Mouse (Mus musculus): Measurements from ENCODE around the gene Wfdc3. TPM values are rescaled to one million over a fixed set of nuclear protein-coding genes. Genes with fewer than 3 reads are reported as not detected.

Wfdc3 gene
- total RNA-seq, 2 experiments from 2014 or later, result 12.8 to 16.7 TPM

Other genes starting within 250 kb of the Wfdc3 start
- 13.6 and 17.1 TPM in 2 replicates for gene Pigt, start 248.4 kb downstream of the Wfdc3 start, total RNA-seq (2015; ENCODE audit: low replicate concordance)
- gene Pigt, start 248.4 kb downstream of the Wfdc3 start, total RNA-seq (2017; ENCODE audit: low replicate concordance), result 7.0 and 8.6 TPM in 2 replicates
- gene Wfdc2, start 183.5 kb downstream of the Wfdc3 start, total RNA-seq (2015; ENCODE audit: low replicate concordance), result not detected in 2 replicates
- not detected in 2 replicates for gene Wfdc2, start 183.5 kb downstream of the Wfdc3 start, total RNA-seq (2017; ENCODE audit: low replicate concordance)
- not detected in 2 replicates for gene Spint3, start 172.5 kb downstream of the Wfdc3 start, total RNA-seq (2015; ENCODE audit: low replicate concordance)
- gene Spint3, start 172.5 kb downstream of the Wfdc3 start, total RNA-seq (2017; ENCODE audit: low replicate concordance), result not detected in 2 replicates
- not detected in 2 replicates for gene Wfdc6a, start 160.5 kb downstream of the Wfdc3 start, total RNA-seq (2015; ENCODE audit: low replicate concordance)
- not detected in 2 replicates for gene Wfdc6a, start 160.5 kb downstream of the Wfdc3 start, total RNA-seq (2017; ENCODE audit: low replicate concordance)
- gene Eppin, start 152.3 kb downstream of the Wfdc3 start, total RNA-seq (2015; ENCODE audit: low replicate concordance), result not detected in 2 replicates
- gene Eppin, start 152.3 kb downstream of the Wfdc3 start, total RNA-seq (2017; ENCODE audit: low replicate concordance), result not detected in 2 replicates
- gene Wfdc6b, start 132.4 kb downstream of the Wfdc3 start, total RNA-seq (2015; ENCODE audit: low replicate concordance), result not detected in 2 replicates
- not detected in 2 replicates for gene Wfdc6b, start 132.4 kb downstream of the Wfdc3 start, total RNA-seq (2017; ENCODE audit: low replicate concordance)
- gene Wfdc8, start 132.3 kb downstream of the Wfdc3 start, total RNA-seq (2015; ENCODE audit: low replicate concordance), result not detected in 2 replicates
- gene Wfdc8, start 132.3 kb downstream of the Wfdc3 start, total RNA-seq (2017; ENCODE audit: low replicate concordance), result not detected in 2 replicates
- not detected in 2 replicates for gene Wfdc16, start 107.1 kb downstream of the Wfdc3 start, total RNA-seq (2015; ENCODE audit: low replicate concordance)
- not detected in 2 replicates for gene Wfdc16, start 107.1 kb downstream of the Wfdc3 start, total RNA-seq (2017; ENCODE audit: low replicate concordance)
- not detected in 2 replicates for gene Wfdc10, start 89.9 kb downstream of the Wfdc3 start, total RNA-seq (2015; ENCODE audit: low replicate concordance)
- gene Wfdc10, start 89.9 kb downstream of the Wfdc3 start, total RNA-seq (2017; ENCODE audit: low replicate concordance), result not detected in 2 replicates
- gene Wfdc9, start 89.3 kb downstream of the Wfdc3 start, total RNA-seq (2015; ENCODE audit: low replicate concordance), result not detected in 2 replicates
- gene Wfdc9, start 89.3 kb downstream of the Wfdc3 start, total RNA-seq (2017; ENCODE audit: low replicate concordance), result not detected in 2 replicates
- not detected in 2 replicates for gene Wfdc11, start 71.8 kb downstream of the Wfdc3 start, total RNA-seq (2015; ENCODE audit: low replicate concordance)
- 0.77 TPM in 1 of 2 replicates, not detected in the other for gene Wfdc11, start 71.8 kb downstream of the Wfdc3 start, total RNA-seq (2017; ENCODE audit: low replicate concordance)
- not detected in 2 replicates for gene Wfdc13, start 60.8 kb downstream of the Wfdc3 start, total RNA-seq (2015; ENCODE audit: low replicate concordance)
- not detected in 2 replicates for gene Wfdc13, start 60.8 kb downstream of the Wfdc3 start, total RNA-seq (2017; ENCODE audit: low replicate concordance)
- not detected in 2 replicates for gene Spint4, start 47.4 kb downstream of the Wfdc3 start, total RNA-seq (2015; ENCODE audit: low replicate concordance)
- gene Spint4, start 47.4 kb downstream of the Wfdc3 start, total RNA-seq (2017; ENCODE audit: low replicate concordance), result not detected in 2 replicates
- gene Spint5, start 30.6 kb downstream of the Wfdc3 start, total RNA-seq (2015; ENCODE audit: low replicate concordance), result not detected in 2 replicates
- not detected in 2 replicates for gene Spint5, start 30.6 kb downstream of the Wfdc3 start, total RNA-seq (2017; ENCODE audit: low replicate concordance)
- gene Dnttip1, start 52 bp upstream of the Wfdc3 start, total RNA-seq (2015; ENCODE audit: low replicate concordance), result 79.2 and 130 TPM in 2 replicates
- gene Dnttip1, start 52 bp upstream of the Wfdc3 start, total RNA-seq (2017; ENCODE audit: low replicate concordance), result 137 and 237 TPM in 2 replicates
- 268 and 318 TPM in 2 replicates for gene Ube2c, start 24.0 kb upstream of the Wfdc3 start, total RNA-seq (2015; ENCODE audit: low replicate concordance)
- gene Ube2c, start 24.0 kb upstream of the Wfdc3 start, total RNA-seq (2017; ENCODE audit: low replicate concordance), result 123 and 215 TPM in 2 replicates
- gene Tnnc2, start 34.0 kb upstream of the Wfdc3 start, total RNA-seq (2015; ENCODE audit: low replicate concordance), result not detected in 2 replicates
- gene Tnnc2, start 34.0 kb upstream of the Wfdc3 start, total RNA-seq (2017; ENCODE audit: low replicate concordance), result not detected in 2 replicates
- gene Snx21, start 39.9 kb upstream of the Wfdc3 start, total RNA-seq (2015; ENCODE audit: low replicate concordance), result 2.1 and 2.9 TPM in 2 replicates
- gene Snx21, start 39.9 kb upstream of the Wfdc3 start, total RNA-seq (2017; ENCODE audit: low replicate concordance), result 0.43 and 0.98 TPM in 2 replicates
- 9.6 and 10.0 TPM in 2 replicates for gene Acot8, start 59.0 kb upstream of the Wfdc3 start, total RNA-seq (2015; ENCODE audit: low replicate concordance)
- gene Acot8, start 59.0 kb upstream of the Wfdc3 start, total RNA-seq (2017; ENCODE audit: low replicate concordance), result 15.8 and 20.8 TPM in 2 replicates
- gene Zswim3, start 59.2 kb upstream of the Wfdc3 start, total RNA-seq (2015; ENCODE audit: low replicate concordance), result 0.58 and 1.9 TPM in 2 replicates
- gene Zswim3, start 59.2 kb upstream of the Wfdc3 start, total RNA-seq (2017; ENCODE audit: low replicate concordance), result 2.0 and 4.5 TPM in 2 replicates
- gene Zswim1, start 76.8 kb upstream of the Wfdc3 start, total RNA-seq (2015; ENCODE audit: low replicate concordance), result 1.5 and 2.1 TPM in 2 replicates
- gene Zswim1, start 76.8 kb upstream of the Wfdc3 start, total RNA-seq (2017; ENCODE audit: low replicate concordance), result 0.60 and 1.1 TPM in 2 replicates
- not detected in 2 replicates for gene Spata25, start 82.6 kb upstream of the Wfdc3 start, total RNA-seq (2015; ENCODE audit: low replicate concordance)
- not detected in 2 replicates for gene Spata25, start 82.6 kb upstream of the Wfdc3 start, total RNA-seq (2017; ENCODE audit: low replicate concordance)
- 26.8 and 36.1 TPM in 2 replicates for gene Ctsa, start 86.9 kb upstream of the Wfdc3 start, total RNA-seq (2015; ENCODE audit: low replicate concordance)
- gene Ctsa, start 86.9 kb upstream of the Wfdc3 start, total RNA-seq (2017; ENCODE audit: low replicate concordance), result 33.5 and 39.9 TPM in 2 replicates
- gene Neurl2, start 87.5 kb upstream of the Wfdc3 start, total RNA-seq (2015; ENCODE audit: low replicate concordance), result not detected in 2 replicates
- gene Neurl2, start 87.5 kb upstream of the Wfdc3 start, total RNA-seq (2017; ENCODE audit: low replicate concordance), result 1.4 TPM in 1 of 2 replicates, not detected in the other
- 0.58 and 0.84 TPM in 2 replicates for gene Pltp, start 111.8 kb upstream of the Wfdc3 start, total RNA-seq (2015; ENCODE audit: low replicate concordance)
- 1.8 and 3.3 TPM in 2 replicates for gene Pltp, start 111.8 kb upstream of the Wfdc3 start, total RNA-seq (2017; ENCODE audit: low replicate concordance)
- gene Pcif1, start 133.4 kb upstream of the Wfdc3 start, total RNA-seq (2015; ENCODE audit: low replicate concordance), result 5.6 and 22.6 TPM in 2 replicates
- gene Pcif1, start 133.4 kb upstream of the Wfdc3 start, total RNA-seq (2017; ENCODE audit: low replicate concordance), result 19.0 and 30.5 TPM in 2 replicates
- 13.4 and 17.9 TPM in 2 replicates for gene Zfp335, start 165.8 kb upstream of the Wfdc3 start, total RNA-seq (2015; ENCODE audit: low replicate concordance)
- gene Zfp335, start 165.8 kb upstream of the Wfdc3 start, total RNA-seq (2017; ENCODE audit: low replicate concordance), result 9.9 and 10.3 TPM in 2 replicates
- gene Mmp9, start 194.8 kb upstream of the Wfdc3 start, total RNA-seq (2015; ENCODE audit: low replicate concordance), result 73.6 and 120 TPM in 2 replicates
- 31.4 and 35.7 TPM in 2 replicates for gene Mmp9, start 194.8 kb upstream of the Wfdc3 start, total RNA-seq (2017; ENCODE audit: low replicate concordance)
- not detected in 2 replicates for gene Slc12a5, start 214.9 kb upstream of the Wfdc3 start, total RNA-seq (2015; ENCODE audit: low replicate concordance)
- not detected in 2 replicates for gene Slc12a5, start 214.9 kb upstream of the Wfdc3 start, total RNA-seq (2017; ENCODE audit: low replicate concordance)